Mouse (Mus musculus) liver, postnatal 0 days (tissue): ENCODE measurements around the gene Etnk1.

Source experiments
- CTCF ChIP-seq: sonication (generic); IDR thresholded peaks from 2 replicates; pipeline ENCODE4 v1.5.1; 2016; ENCODE audit warnings: antibody characterized with exemption, low read depth
- EP300 ChIP-seq: IDR thresholded peaks from 2 replicates; pipeline ENCODE4 v1.6.1; 2016; ENCODE audit warnings: antibody characterized with exemption, low read depth, mild to moderate bottlenecking

DNA sequence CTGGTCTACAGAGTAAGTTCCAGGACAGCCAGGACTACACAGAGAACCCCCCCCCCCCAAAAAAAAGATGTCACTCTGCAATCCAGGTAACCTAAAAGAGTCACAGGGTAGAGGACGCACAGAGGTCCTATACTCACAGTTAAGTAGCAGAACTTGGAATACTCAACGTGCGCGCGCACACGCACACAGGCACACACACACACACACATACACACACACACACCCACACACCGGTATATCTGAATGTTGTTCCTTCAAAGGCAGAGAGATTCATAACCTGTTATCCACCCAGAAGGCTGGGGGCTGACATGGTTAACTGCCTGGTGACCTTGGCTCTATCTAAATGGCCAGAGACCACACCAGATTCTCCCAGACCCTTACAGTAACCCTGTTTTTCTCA is 30.3 kb upstream of the Etnk1 start:
- TF ChIP-seq EP300 (no peak), CTCF (no peak)
